ENCODE assay signal across 10 mouse cellular contexts in the genomic region with DNA sequence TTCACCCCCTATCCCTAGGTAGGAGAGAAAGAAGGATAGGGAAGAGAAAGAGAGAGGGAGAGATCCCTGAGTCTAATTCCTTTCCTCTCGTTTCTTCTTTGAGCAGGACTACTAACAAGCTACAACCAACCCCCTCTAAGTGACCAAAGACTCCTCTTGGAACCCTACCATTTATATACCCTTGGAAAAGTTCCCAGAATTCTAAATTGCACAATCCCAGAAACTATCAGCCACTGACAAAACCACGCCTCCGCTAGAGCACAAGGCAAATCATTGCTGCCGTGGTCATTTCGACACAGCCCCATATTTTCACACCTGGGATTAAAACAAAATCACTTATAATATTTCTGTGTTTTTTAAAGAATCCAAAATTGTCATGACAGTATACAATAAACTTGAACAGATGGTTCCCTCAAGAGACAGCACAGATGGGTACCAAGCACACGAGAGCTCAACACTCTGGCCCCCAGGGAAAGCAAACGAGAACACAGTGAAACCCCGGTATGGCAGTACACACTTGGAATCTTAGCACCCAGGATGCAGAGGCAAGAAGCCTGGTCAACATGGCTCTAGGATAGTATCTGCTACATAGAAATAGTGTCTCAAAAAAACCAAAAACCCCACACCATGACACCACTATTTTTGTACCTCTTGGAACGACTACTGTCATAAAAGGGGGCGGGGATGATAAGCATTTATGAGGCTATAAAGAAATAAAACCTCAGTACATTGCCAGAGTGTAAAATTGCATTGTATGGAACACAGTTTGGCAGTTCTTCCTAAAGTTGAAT.
DNase-seq lines count a peak whose midpoint lies in the region; ATAC-seq and TF ChIP-seq lines count a peak whose summit lies in the region.
"Had no signal": no experiment of that assay in that cellular context is flagged by ENCODE, and none has a peak within 500 bp of the region (broad histone marks: within the 10 kb centered on the region; RNA-seq: fewer than 3 reads in every experiment).

No protein-coding gene starts in this region.

- H3K27me3 ChIP-seq in forebrain, embryonic 15.5 days, result no peaks in the 10 kb centered on the region
- no peaks in the 10 kb centered on the region for H3K27me3 ChIP-seq in forebrain, embryonic 12.5 days
- H3K27me3 ChIP-seq in limb, embryonic 14.5 days (ENCODE audit: control insufficient read depth, insufficient read depth, low read length), result no peaks in the 10 kb centered on the region
- no peaks in the 10 kb centered on the region for H3K27me3 ChIP-seq in limb, embryonic 10.5 days (ENCODE audit: low read depth, poor library complexity, severe bottlenecking)
- no peaks in the 10 kb centered on the region for H3K27me3 ChIP-seq in kidney, embryonic 15.5 days
- H3K27me3 ChIP-seq: neural tube, embryonic 12.5 days had no signal

- H3K4me2 ChIP-seq in forebrain, embryonic 15.5 days (replicated peaks), result no peak overlapping the region
- no peak overlapping the region for H3K4me2 ChIP-seq in forebrain, embryonic 12.5 days
- no peak overlapping the region for H3K4me2 ChIP-seq in limb, embryonic 14.5 days (replicated peaks; ENCODE audit: low read depth, low read length, severe bottlenecking)
- no peak overlapping the region for H3K4me2 ChIP-seq in kidney, embryonic 15.5 days
- H3K4me2 ChIP-seq: neural tube, embryonic 12.5 days had no signal

- peak overlapping the region; percentile 36; the same call in 1 of the 2 replicates for H3K27ac ChIP-seq in forebrain, embryonic 15.5 days (replicated peaks)
- H3K27ac ChIP-seq in forebrain, embryonic 12.5 days, result no peak overlapping the region
- H3K27ac ChIP-seq in limb, embryonic 14.5 days (replicated peaks; ENCODE audit: low read depth, low read length), result no peak overlapping the region
- no peak overlapping the region for H3K27ac ChIP-seq in limb, embryonic 10.5 days
- no peak overlapping the region for H3K27ac ChIP-seq in kidney, embryonic 15.5 days
- H3K27ac ChIP-seq: neural tube, embryonic 12.5 days had no signal

- no peaks in the 10 kb centered on the region for H3K36me3 ChIP-seq in forebrain, embryonic 15.5 days
- no peaks in the 10 kb centered on the region for H3K36me3 ChIP-seq in forebrain, embryonic 12.5 days (replicated peaks)
- H3K36me3 ChIP-seq in limb, embryonic 14.5 days (ENCODE audit: control insufficient read depth, insufficient read depth, low read length), result no peaks in the 10 kb centered on the region
- no peaks in the 10 kb centered on the region for H3K36me3 ChIP-seq in limb, embryonic 10.5 days
- H3K36me3 ChIP-seq in kidney, embryonic 15.5 days, result no peaks in the 10 kb centered on the region
- H3K36me3 ChIP-seq: neural tube, embryonic 12.5 days had no signal

- H3K9ac ChIP-seq in forebrain, embryonic 15.5 days (replicated peaks), result no peak overlapping the region
- H3K9ac ChIP-seq in forebrain, embryonic 12.5 days, result no peak overlapping the region
- H3K9ac ChIP-seq in limb, embryonic 14.5 days (ENCODE audit: low read depth, low read length, severe bottlenecking), result no peak overlapping the region
- no peak overlapping the region for H3K9ac ChIP-seq in kidney, embryonic 15.5 days
- H3K9ac ChIP-seq: neural tube, embryonic 12.5 days had no signal

- peak; percentile 62 for DNase-seq in limb, embryonic 14.5 days (ENCODE audit: low spot score)
- no peak for DNase-seq in limb, embryonic 10.5 days (ENCODE audit: low spot score)
- DNase-seq in fibroblast of lung, adult 2 months (ENCODE audit: low read depth), result peak; percentile 78
- peak; percentile 51 for DNase-seq in lung, postnatal 10 days
- no peak for DNase-seq in cerebellum, postnatal 14 days
- DNase-seq: gastrocnemius, postnatal 36 days had no signal

- no peaks in the 10 kb centered on the region for H3K4me1 ChIP-seq in forebrain, embryonic 15.5 days
- H3K4me1 ChIP-seq in forebrain, embryonic 12.5 days, result no peaks in the 10 kb centered on the region
- H3K4me1 ChIP-seq in limb, embryonic 14.5 days (ENCODE audit: control insufficient read depth, insufficient read depth, low read length), result no peaks in the 10 kb centered on the region
- no peaks in the 10 kb centered on the region for H3K4me1 ChIP-seq in limb, embryonic 10.5 days
- no peaks in the 10 kb centered on the region for H3K4me1 ChIP-seq in kidney, embryonic 15.5 days
- H3K4me1 ChIP-seq: neural tube, embryonic 12.5 days had no signal

- no peak overlapping the region for H3K4me3 ChIP-seq in forebrain, embryonic 15.5 days
- H3K4me3 ChIP-seq in forebrain, embryonic 12.5 days (replicated peaks), result no peak overlapping the region
- no peak overlapping the region for H3K4me3 ChIP-seq in limb, embryonic 14.5 days (replicated peaks; ENCODE audit: low read length)
- H3K4me3 ChIP-seq in limb, embryonic 10.5 days, result no peak overlapping the region
- H3K4me3 ChIP-seq in kidney, embryonic 15.5 days (replicated peaks), result no peak overlapping the region
- H3K4me3 ChIP-seq: neural tube, embryonic 12.5 days had no signal

- 0 out of 2 replicates have a peak, but pooled peaks have one; percentile 51 for ATAC-seq in forebrain, embryonic 15.5 days (replicated peaks)
- ATAC-seq in forebrain, embryonic 12.5 days (ENCODE audit: low FRiP score), result no peak
- no peak; the same call in 1 of the 2 replicates for ATAC-seq in limb, embryonic 14.5 days (ENCODE audit: low FRiP score, low read depth)
- no peak for ATAC-seq in kidney, embryonic 15.5 days (replicated peaks; ENCODE audit: low FRiP score)

- no peaks in the 10 kb centered on the region for H3K9me3 ChIP-seq in forebrain, embryonic 15.5 days
- H3K9me3 ChIP-seq in forebrain, embryonic 12.5 days, result no peaks in the 10 kb centered on the region
- no peaks in the 10 kb centered on the region for H3K9me3 ChIP-seq in limb, embryonic 14.5 days (ENCODE audit: control insufficient read depth, low read length)
- no peaks in the 10 kb centered on the region for H3K9me3 ChIP-seq in limb, embryonic 10.5 days (replicated peaks)
- no peaks in the 10 kb centered on the region for H3K9me3 ChIP-seq in kidney, embryonic 15.5 days (replicated peaks)
- H3K9me3 ChIP-seq: neural tube, embryonic 12.5 days had no signal

- no peak for TF ChIP-seq POLR2A in limb, embryonic 14.5 days (IDR thresholded peaks at IDR 0.05; ENCODE audit: borderline replicate concordance, extremely low read depth, insufficient read depth, insufficient read length)

- WGBS in forebrain, embryonic 15.5 days, result 57% methylated on average over 10 of the region's 10 CpGs
- 90% methylated on average over 10 of the region's 10 CpGs for WGBS in forebrain, embryonic 12.5 days
- whole genome bisulfite sequencing in limb, embryonic 14.5 days, result 49% methylated on average over 10 of the region's 10 CpGs
- 73% methylated on average over 10 of the region's 10 CpGs for WGBS in limb, embryonic 10.5 days
- 46% methylated on average over 10 of the region's 10 CpGs for WGBS in kidney, embryonic 15.5 days

Comparison
In these comparisons a context has a peak if more than half of its experiments do, and no peak if none do; other contexts are left out.
1. DNase-seq: peak in limb, embryonic 14.5 days (single experiment), fibroblast of lung, adult 2 months (single experiment) and lung, postnatal 10 days (single experiment); none in limb, embryonic 10.5 days (single experiment) and cerebellum, postnatal 14 days (0 of 2).